Mouse (Mus musculus) E14TG2a.4 (cell line): ENCODE results near the gene H2-Ob.
"Not testable (repeated sequence)": the region's sequence is repeated elsewhere in the genome, so short reads cannot be mapped to it uniquely, and the experiment has no call there.

Source experiments
- CTCF ChIP-seq: conservative IDR thresholded peaks from 2 replicates; pipeline ENCODE4 v1.5.1; 2014; ENCODE audit warnings: low read length
- NANOG ChIP-seq: IDR thresholded peaks from 2 replicates; pipeline ENCODE4 v1.6.1; 2014; ENCODE audit warnings: borderline replicate concordance, low read length, mixed read lengths
- POU5F1 ChIP-seq: IDR thresholded peaks from 2 replicates; pipeline ENCODE4 v1.6.1; 2014; ENCODE audit warnings: low read length, borderline replicate concordance

GRCm38 (mm10) chr17:34219096-34219495 is 19.6 kb upstream of the H2-Ob start:
- TF ChIP-seq CTCF, POU5F1, NANOG: not testable (repeated sequence)
